Mouse (Mus musculus) forebrain, embryonic 12.5 days (tissue): ENCODE data around the gene Cd101. TPM values are rescaled to one million over a fixed set of nuclear protein-coding genes. Genes with fewer than 3 reads are reported as not detected.

ENCODE experiments used
- ATAC-seq: fragments of 200-750 bp; cut with Nextera tagmentation; 2 replicates; pipeline ENCODE4 v1.8.0; 2017; ENCODE audit warnings: moderate TSS enrichment; ENCODE audit not compliant: low FRiP score
- H3K27ac ChIP-seq: fragments of 300-500 bp; sonication (generic); 2 replicates; pipeline ENCODE4 v1.5.1; 2016; ENCODE audit warnings: mild to moderate bottlenecking
- H3K27me3 ChIP-seq: fragments of 300-500 bp; sonication (generic); 2 replicates; pipeline ENCODE4 v1.6.1; 2016; ENCODE audit warnings: mild to moderate bottlenecking
- H3K36me3 ChIP-seq: fragments of 300-500 bp; sonication (generic); replicated peaks from 2 replicates; pipeline ENCODE4 v1.6.1; 2016; ENCODE audit warnings: mild to moderate bottlenecking
- H3K4me1 ChIP-seq: fragments of 300-500 bp; sonication (generic); 2 replicates; pipeline ENCODE4 v1.6.1; 2016
- H3K4me2 ChIP-seq: fragments of 300-500 bp; sonication (generic); 2 replicates; pipeline ENCODE4 v1.6.1; 2016; ENCODE audit warnings: mild to moderate bottlenecking, moderate library complexity
- H3K4me3 ChIP-seq: fragments of 300-500 bp; sonication (generic); replicated peaks from 2 replicates; pipeline ENCODE4 v1.5.1; 2016; ENCODE audit warnings: mild to moderate bottlenecking
- H3K9ac ChIP-seq: fragments of 300-500 bp; sonication (generic); 2 replicates; pipeline ENCODE4 v1.6.1; 2016; ENCODE audit warnings: mild to moderate bottlenecking
- H3K9me3 ChIP-seq: fragments of 300-500 bp; sonication (generic); 2 replicates; pipeline ENCODE4 v1.6.1; 2016
- WGBS: fragments of 180-500 bp; shearing (Covaris S2); methylation state at CpG from one replicate; pipeline ENCODE4 v1.1.7; 2016; 5-methylcytosine and 5-hydroxymethylcytosine counted together
- polyA plus RNA-seq: library from polyadenylated mRNA; unstranded; fragments of >200 nt; fragmentation: Nextera tagmentation; extraction: Ambion mirVana; gene quantifications from 2 replicates; pipeline ENCODE4 v1.2.1, GENCODE M21; 2016

The Cd101 gene
- polyA plus RNA-seq, 1 experiment from 2014 or later = 0.05 TPM

GRCm38 (mm10) chr3:101012597-101012996 lies 16.8 kb downstream of the Cd101 start:
- H3K4me1 ChIP-seq = peaks cover 24% of the 10 kb centered on the region
- ATAC-seq = no peak
- no peaks in the 10 kb centered on the region for H3K27me3 ChIP-seq
- 0 out of 2 replicates have a peak overlapping the region, but pooled peaks have one; percentile 13 for H3K27ac ChIP-seq
- no peaks in the 10 kb centered on the region for H3K9me3 ChIP-seq
- WGBS = 71% methylated on average over 8 of the region's 8 CpGs
- H3K4me3 ChIP-seq = no peak overlapping the region
- H3K9ac ChIP-seq = no peak overlapping the region
- no peaks in the 10 kb centered on the region for H3K36me3 ChIP-seq
- no peak overlapping the region for H3K4me2 ChIP-seq

- Histone ChIP-seq H3K9me3 (no peaks in the 10 kb centered on the region), H3K4me1 (peaks cover 24% of the 10 kb centered on the region), H3K9ac (no peak overlapping the region), H3K4me3 (no peak overlapping the region), H3K27me3 (no peaks in the 10 kb centered on the region), H3K4me2 (no peak overlapping the region), H3K27ac (0 out of 2 replicates have a peak overlapping the region, but pooled peaks have one; percentile 13), H3K36me3 (no peaks in the 10 kb centered on the region)
- ATAC-seq = no peak; the same call in 1 of the 2 replicates
- WGBS = 71% methylated on average over 10 of the region's 10 CpGs
Observed at GRCm38 (mm10) chr3:101012131-101012571, 17.2 kb downstream of the Cd101 start.

GRCm38 (mm10) chr3:101011203-101011600 lies 18.2 kb downstream of the Cd101 start:
- Histone ChIP-seq H3K4me3 (no peak overlapping the region), H3K9me3 (no peaks in the 10 kb centered on the region), H3K4me2 (no peak overlapping the region), H3K27ac (no peak overlapping the region), H3K36me3 (no peaks in the 10 kb centered on the region), H3K4me1 (peaks cover 24% of the 10 kb centered on the region), H3K27me3 (no peaks in the 10 kb centered on the region), H3K9ac (no peak overlapping the region)
- 68% methylated on average over 5 of the region's 5 CpGs for WGBS
- ATAC-seq = no peak

- WGBS = 93% methylated on average over 4 of the region's 4 CpGs
- ATAC-seq = no peak
- Histone ChIP-seq H3K9me3 (no peaks in the 10 kb centered on the region), H3K9ac (no peak overlapping the region), H3K4me3 (no peak overlapping the region), H3K4me1 (peaks cover 19% of the 10 kb centered on the region), H3K27ac (no peak overlapping the region), H3K27me3 (no peaks in the 10 kb centered on the region), H3K36me3 (no peaks in the 10 kb centered on the region), H3K4me2 (no peak overlapping the region)
Observed at GRCm38 (mm10) chr3:101010589-101011202, 18.7 kb downstream of the Cd101 start.

- no peak overlapping the region for H3K4me2 ChIP-seq
- WGBS = 89% methylated on average over 5 of the region's 5 CpGs
Observed at GRCm38 (mm10) chr3:101007112-101007782, 22.1 kb downstream of the Cd101 start.

DNA sequence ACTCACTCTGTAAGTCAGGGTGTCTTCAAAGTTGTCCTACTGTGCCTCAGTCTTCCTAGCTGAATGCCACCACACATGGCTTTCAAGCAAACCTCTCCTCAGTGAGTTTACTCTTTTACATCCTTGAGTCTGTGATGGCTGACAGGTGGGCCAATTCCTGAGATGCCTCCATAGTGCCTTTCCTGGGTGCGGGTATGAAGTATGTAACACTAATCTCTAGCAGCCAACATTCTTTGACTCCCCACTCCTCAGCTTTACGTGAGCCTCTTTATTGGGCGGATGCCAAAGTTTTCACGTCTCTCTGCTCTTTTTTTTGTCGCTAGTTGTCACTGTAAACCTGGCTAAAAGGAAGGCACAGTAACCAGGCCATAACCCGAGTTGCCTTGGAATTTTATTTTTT lies 24.0 kb downstream of the Cd101 start:
- no peak for ATAC-seq
- H3K27me3 ChIP-seq = no peaks in the 10 kb centered on the region
- no peak overlapping the region for H3K4me2 ChIP-seq
- H3K4me3 ChIP-seq = no peak overlapping the region
- no peaks in the 10 kb centered on the region for H3K9me3 ChIP-seq
- H3K36me3 ChIP-seq = no peaks in the 10 kb centered on the region
- no peak overlapping the region for H3K27ac ChIP-seq
- no peaks in the 10 kb centered on the region for H3K4me1 ChIP-seq
- WGBS = 81% methylated on average over 6 of the region's 6 CpGs
- no peak overlapping the region for H3K9ac ChIP-seq

More at GRCm38 (mm10) chr3:101007112-101007782, 22.1 kb downstream of the Cd101 start:
- ATAC-seq = no peak
- no peak overlapping the region for H3K9ac ChIP-seq
- H3K4me1 ChIP-seq = peaks cover 1% of the 10 kb centered on the region; the same call in 1 of the 2 replicates
- no peaks in the 10 kb centered on the region for H3K9me3 ChIP-seq
- no peaks in the 10 kb centered on the region for H3K27me3 ChIP-seq
- no peaks in the 10 kb centered on the region for H3K36me3 ChIP-seq
- no peak overlapping the region for H3K27ac ChIP-seq
- no peak overlapping the region for H3K4me3 ChIP-seq

DNA sequence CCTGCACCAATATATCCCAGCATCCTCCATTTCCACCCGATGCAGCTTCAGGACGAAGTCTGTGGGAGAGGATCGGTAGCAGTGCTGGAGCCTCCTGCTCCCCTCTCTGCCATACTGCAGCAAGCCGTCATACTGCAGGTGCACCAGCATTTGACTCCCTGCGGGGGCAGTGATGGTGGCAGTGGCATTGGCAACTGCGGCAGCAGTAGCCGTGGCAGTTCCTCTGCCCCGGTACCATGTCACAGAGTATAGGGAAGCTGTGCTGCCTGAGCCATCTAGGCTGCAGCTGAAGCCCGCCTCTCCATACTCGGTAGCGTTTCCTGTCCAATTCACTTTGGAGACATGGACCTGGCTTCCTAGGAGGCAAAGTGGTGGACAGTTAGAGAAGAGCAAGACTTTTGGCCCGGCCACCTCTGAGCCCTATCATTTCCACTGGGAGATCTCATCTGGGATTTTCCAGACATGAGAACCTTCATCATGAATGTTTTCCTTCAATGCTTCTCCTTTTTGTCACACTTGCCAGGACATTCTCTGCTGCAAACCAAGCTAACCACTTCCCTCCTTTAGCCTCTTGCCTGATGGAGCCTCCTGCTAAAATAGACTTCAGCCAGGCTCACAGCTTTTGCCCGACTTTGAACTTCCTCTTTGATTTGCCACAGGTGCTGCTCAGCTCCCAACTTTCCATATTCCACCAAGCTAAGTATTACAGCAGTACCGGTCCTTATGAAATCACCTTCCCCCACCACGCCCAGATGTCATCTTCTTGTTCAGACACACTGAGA lies 25.6 kb downstream of the Cd101 start:
- no peak overlapping the region for H3K4me2 ChIP-seq
- no peaks in the 10 kb centered on the region for H3K4me1 ChIP-seq
- 87% methylated on average over 15 of the region's 15 CpGs for WGBS
- H3K27ac ChIP-seq = no peak overlapping the region
- H3K4me3 ChIP-seq = no peak overlapping the region
- no peaks in the 10 kb centered on the region for H3K36me3 ChIP-seq
- H3K9ac ChIP-seq = no peak overlapping the region
- no peaks in the 10 kb centered on the region for H3K27me3 ChIP-seq
- no peak for ATAC-seq
- H3K9me3 ChIP-seq = no peaks in the 10 kb centered on the region

DNA sequence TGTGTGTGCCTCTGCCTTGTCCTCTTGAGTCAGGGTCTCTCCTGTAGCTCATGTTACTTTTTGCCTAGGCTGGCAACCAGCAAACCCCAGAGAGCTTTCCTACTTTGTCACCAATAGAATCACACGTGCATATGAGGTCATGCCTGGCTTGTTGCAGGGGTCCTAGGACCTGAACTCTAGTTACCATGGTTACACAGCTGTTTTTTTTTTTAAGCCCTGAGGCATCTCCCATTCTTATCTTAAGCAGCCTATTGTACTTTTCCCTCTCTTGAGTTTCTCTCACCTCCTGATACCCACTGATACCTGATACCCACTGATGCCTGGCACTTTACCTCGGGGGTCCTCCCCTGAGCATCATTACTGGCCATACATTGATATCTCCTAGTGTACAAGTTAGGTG lies 29.6 kb downstream of the Cd101 start:
- H3K27ac ChIP-seq = no peak overlapping the region
- H3K9ac ChIP-seq = no peak overlapping the region
- peaks cover 4% of the 10 kb centered on the region for H3K4me1 ChIP-seq
- 35% methylated on average over 2 of the region's 2 CpGs for WGBS
- no peak overlapping the region for H3K4me3 ChIP-seq
- no peak for ATAC-seq
- no peaks in the 10 kb centered on the region for H3K36me3 ChIP-seq
- no peak overlapping the region for H3K4me2 ChIP-seq
- H3K9me3 ChIP-seq = no peaks in the 10 kb centered on the region
- H3K27me3 ChIP-seq = no peaks in the 10 kb centered on the region

DNA sequence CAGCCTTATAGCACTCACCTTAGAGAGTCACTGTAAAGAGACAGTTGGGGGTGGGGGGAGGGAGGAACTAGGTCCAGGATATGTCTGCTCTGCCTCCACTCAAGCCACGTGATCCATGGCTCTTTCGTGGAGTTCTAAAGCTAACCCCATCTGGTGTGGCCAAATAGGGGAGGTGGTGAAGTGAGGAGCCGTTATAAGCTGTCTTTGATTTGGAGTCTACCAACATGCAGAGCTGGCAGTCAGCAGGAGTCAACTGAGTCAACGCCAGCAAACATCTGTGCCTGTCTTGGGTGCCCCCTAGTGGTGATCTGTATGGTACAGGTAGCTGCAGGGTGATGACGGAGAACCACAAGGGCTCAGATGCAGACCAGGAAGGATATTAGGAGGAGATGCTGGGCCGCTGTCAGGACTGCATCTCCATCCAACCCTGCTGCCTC lies 30.4 kb downstream of the Cd101 start:
- no peak overlapping the region for H3K27ac ChIP-seq
- no peaks in the 10 kb centered on the region for H3K9me3 ChIP-seq
- no peak overlapping the region for H3K4me3 ChIP-seq
- peak; percentile 72 for ATAC-seq
- no peak overlapping the region for H3K9ac ChIP-seq
- WGBS = 12% methylated on average over 6 of the region's 6 CpGs
- no peaks in the 10 kb centered on the region for H3K27me3 ChIP-seq
- H3K36me3 ChIP-seq = no peaks in the 10 kb centered on the region
- peaks cover 9% of the 10 kb centered on the region for H3K4me1 ChIP-seq
- no peak overlapping the region for H3K4me2 ChIP-seq

- no peaks in the 10 kb centered on the region for H3K9me3 ChIP-seq
- no peak overlapping the region for H3K9ac ChIP-seq
- H3K36me3 ChIP-seq = no peaks in the 10 kb centered on the region
- no peak overlapping the region for H3K4me3 ChIP-seq
- no peaks in the 10 kb centered on the region for H3K27me3 ChIP-seq
- H3K4me1 ChIP-seq = peaks cover 9% of the 10 kb centered on the region
- no peak overlapping the region for H3K4me2 ChIP-seq
- 86% methylated on average over 10 of the region's 10 CpGs for WGBS
- ATAC-seq = no peak
- no peak overlapping the region for H3K27ac ChIP-seq
Observed at GRCm38 (mm10) chr3:100997785-100998570, 31.4 kb downstream of the Cd101 start.

DNA sequence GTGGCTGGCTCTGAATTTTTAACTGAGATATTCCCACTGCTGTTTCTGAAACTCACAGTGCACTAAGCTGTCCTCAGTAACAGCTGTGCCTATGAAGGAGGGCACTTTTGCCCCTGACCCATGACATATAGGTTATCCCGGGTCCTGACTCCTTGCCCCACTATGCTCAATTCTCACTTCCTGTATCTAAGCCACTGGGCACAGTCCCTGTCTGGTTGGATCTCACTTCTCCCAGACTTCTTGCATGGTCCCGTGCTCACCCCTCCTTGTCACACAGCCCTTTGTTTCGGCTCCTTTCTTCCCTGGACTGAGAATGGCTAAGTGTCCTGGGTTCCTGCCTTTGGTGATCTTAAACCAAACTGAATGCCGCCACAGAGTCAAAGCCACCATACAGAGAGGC lies 35.1 kb downstream of the Cd101 start:
- ATAC-seq = no peak
- WGBS = 50% methylated on average over 4 of the region's 4 CpGs
- H3K27ac ChIP-seq = no peak overlapping the region

DNA sequence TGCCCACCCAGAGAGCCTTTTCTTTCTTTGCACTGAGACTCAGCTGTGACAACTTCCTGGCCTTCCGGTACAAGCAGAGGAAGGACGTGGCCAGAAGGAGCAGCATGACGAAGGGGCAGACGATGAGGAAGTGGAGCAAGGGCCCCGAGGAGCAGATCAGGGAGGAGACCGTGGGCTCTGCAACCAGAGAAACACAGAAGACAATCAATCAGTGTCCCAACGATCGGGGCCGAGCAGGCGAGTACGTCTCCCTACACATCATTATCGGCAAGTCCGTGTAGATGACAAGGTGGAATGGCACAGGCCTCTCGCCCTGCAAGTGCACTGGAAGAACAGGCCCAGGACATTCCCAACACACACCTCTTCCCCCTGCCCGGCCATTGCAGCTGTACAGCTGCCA lies 35.6 kb downstream of the Cd101 start:
- Histone ChIP-seq H3K27ac (no peak overlapping the region), H3K4me2 (no peak overlapping the region), H3K9ac (no peak overlapping the region), H3K4me3 (no peak overlapping the region), H3K36me3 (no peaks in the 10 kb centered on the region), H3K4me1 (peaks cover 24% of the 10 kb centered on the region), H3K27me3 (0 out of 2 replicates have a peak, but pooled peaks cover 5% of the 10 kb centered on the region), H3K9me3 (no peaks in the 10 kb centered on the region)
- no peak for ATAC-seq
- 87% methylated on average over 15 of the region's 15 CpGs for WGBS

More for the DNA sequence above, 35.1 kb downstream of the Cd101 start:
- H3K9ac ChIP-seq = no peak overlapping the region
- H3K27me3 ChIP-seq = 0 out of 2 replicates have a peak, but pooled peaks cover 5% of the 10 kb centered on the region
- no peaks in the 10 kb centered on the region for H3K9me3 ChIP-seq
- H3K4me2 ChIP-seq = no peak overlapping the region
- H3K4me1 ChIP-seq = peaks cover 22% of the 10 kb centered on the region
- no peak overlapping the region for H3K4me3 ChIP-seq
- H3K36me3 ChIP-seq = no peaks in the 10 kb centered on the region
